Mouse (Mus musculus) adrenal gland, adult 8-10 months (tissue): ENCODE data around the gene Lrit2. TPM values are rescaled to one million over a fixed set of nuclear protein-coding genes. Genes with fewer than 3 reads are reported as not detected.

Source experiments
- DNase-seq: peaks from one replicate; pipeline ENCODE4 v3.0.0; 2022
- total RNA-seq, 4 experiments: library from RNA; stranded (reverse); gene quantifications; 2 replicates each; pipeline ENCODE4 v1.2.4; 2022

Gene Lrit2
- total RNA-seq, 4 experiments from 2014 or later: not detected

DNA sequence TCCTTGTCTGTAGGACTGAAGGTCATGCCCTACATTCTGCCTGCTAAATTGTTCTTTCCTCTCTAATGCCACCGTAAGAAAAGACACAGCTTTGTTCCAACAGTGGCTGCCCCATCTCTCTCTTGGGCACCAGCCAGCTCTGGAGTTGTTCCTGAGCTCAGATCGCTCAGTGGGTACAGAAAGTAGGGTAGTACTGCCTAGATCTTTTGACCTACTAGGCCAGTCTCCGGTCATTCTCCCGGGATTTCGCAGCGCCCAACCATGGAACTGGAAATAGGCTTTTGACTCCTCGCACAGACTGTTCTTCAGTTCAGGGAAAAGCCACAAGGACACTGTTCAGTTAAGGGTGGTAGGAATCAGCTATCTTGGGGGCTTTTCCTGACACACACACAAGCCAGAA is 45.2 kb downstream of the Lrit2 start:
- DNase-seq: no peak

DNA sequence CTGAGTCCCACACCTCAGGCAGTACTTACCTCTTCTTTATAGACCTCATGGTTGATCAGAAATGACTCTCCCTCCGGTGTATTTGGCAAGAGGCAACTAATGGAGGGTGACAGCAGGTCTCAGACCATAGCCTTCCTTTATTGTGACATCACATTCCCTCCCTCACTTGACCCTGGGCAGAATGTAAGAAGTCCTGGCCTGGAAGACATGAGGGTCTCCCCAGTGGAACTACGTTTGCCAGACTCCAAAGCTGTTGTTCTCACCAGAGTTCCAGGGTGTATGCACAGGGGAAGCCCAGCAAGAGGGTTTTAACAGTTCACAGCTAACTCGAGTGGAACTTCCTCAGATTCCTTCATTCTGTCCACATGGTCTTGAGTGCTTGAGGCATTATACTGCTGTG is 46.2 kb downstream of the Lrit2 start, which contains the start of gene 2610528A11Rik:
TSS of gene 2610528A11Rik (minus strand) at position 101 of the 400 bp plus-strand sequence.
- no peak for DNase-seq

DNA sequence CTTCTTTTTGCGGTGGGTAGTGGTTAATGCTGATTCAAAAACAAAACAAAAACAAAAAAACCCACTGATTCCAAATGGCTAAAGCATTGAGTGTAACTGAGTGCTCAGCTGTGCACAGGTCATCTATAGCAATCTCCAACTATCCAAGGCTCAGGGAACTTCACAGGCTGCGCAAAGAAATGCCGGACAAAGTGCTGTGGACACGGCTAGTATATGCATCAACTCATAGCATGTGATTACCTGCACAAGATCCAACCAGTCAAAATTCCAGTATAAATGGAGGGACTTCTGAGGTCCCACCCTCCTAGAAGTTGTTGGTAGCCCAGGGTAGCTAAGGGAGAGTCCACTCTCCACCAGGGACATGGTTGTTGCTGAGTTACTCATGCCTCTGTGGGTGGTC is 51.5 kb downstream of the Lrit2 start:
- DNase-seq: no peak

Other genes with a start within 250 kb of the Lrit2 start
- gene Ccser2, start 99.2 kb upstream of the Lrit2 start, total RNA-seq: 10 to 100 TPM; 31.2 to 48.5 (median 38.6) TPM
- not detected for gene Rgr, start 19.0 kb upstream of the Lrit2 start, total RNA-seq
- gene Lrit1, start 13.1 kb upstream of the Lrit2 start, total RNA-seq: not detected
- gene Cdhr1, start 30.4 kb downstream of the Lrit2 start, total RNA-seq: under 1 TPM in 3 of 4 experiments, not detected in 1; 0.06 to 0.08 (median 0.07) TPM
- gene 2610528A11Rik, start 46.1 kb downstream of the Lrit2 start, total RNA-seq: under 1 TPM; 0.49 to 0.89 (median 0.58) TPM
- gene Ghitm, start 67.3 kb downstream of the Lrit2 start, total RNA-seq: 100 to 1,000 TPM; 407 to 751 (median 544) TPM